Mouse (Mus musculus): ENCODE data around the gene Hoxa1. TPM values are rescaled to one million over a fixed set of nuclear protein-coding genes. Genes with fewer than 3 reads are reported as not detected.

The Hoxa1 gene
- polyA plus RNA-seq, 1 experiment: 0.21 TPM

DNA sequence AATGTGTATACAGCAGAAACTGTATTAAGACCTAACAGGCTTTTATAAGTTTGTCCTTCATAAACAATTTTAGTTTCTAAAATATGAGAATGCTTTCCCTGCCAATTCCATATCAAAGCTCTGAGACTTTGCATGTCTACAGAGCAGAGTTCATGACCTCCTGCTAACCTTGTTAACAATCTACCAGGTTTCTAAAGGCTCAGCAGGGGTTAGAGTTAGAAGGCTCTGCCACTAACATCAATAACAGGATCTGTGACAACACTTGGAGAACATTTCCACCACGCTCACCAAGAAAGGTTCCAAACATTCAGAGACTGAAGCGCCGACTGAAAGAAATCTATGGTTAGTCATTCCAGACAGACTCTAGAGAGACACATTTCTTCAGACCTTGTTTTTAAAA lies 51.9 kb downstream of the Hoxa1 start:
- H3K4me3 ChIP-seq (ENCODE audit: extremely low read depth, insufficient read depth, insufficient read length): no peak overlapping the region
- TF ChIP-seq CTCF (IDR thresholded peaks at IDR 0.05; ENCODE audit: extremely low read depth, insufficient read depth, insufficient read length, insufficient replicate concordance): no peak
- no peak for TF ChIP-seq POLR2A (IDR thresholded peaks at IDR 0.05; ENCODE audit: low read depth, low read length)
- no peaks in the 10 kb centered on the region for H3K4me1 ChIP-seq (ENCODE audit: control insufficient read depth, insufficient read depth, insufficient read length)
- no peaks in the 10 kb centered on the region for H3K36me3 ChIP-seq (ENCODE audit: control insufficient read depth, insufficient read depth, low read length)
- no peak overlapping the region for H3K27ac ChIP-seq (ENCODE audit: insufficient read depth, low read length)
- DNase-seq (ENCODE audit: low read depth in 1 of 2, low spot score in 2 of 2): no peak
- no peaks in the 10 kb centered on the region for H3K27me3 ChIP-seq (ENCODE audit: control insufficient read depth, insufficient read depth, low read length)
- WGBS: 75% methylated on average over 3 of the region's 3 CpGs

Other genes starting within 250 kb of the Hoxa1 start
- gene Skap2, start 145.8 kb downstream of the Hoxa1 start, polyA plus RNA-seq (2012; rRNA removed): 6.0 and 9.1 TPM in 2 replicates
- gene Hoxa2, start 6.5 kb upstream of the Hoxa1 start, polyA plus RNA-seq (2012; rRNA removed): 0.27 and 0.65 TPM in 2 replicates
- not detected in 2 replicates for gene 5730596B20Rik, start 19.2 kb upstream of the Hoxa1 start, polyA plus RNA-seq (2012; rRNA removed)
- 0.68 and 0.79 TPM in 2 replicates for gene Hoxa4, start 33.4 kb upstream of the Hoxa1 start, polyA plus RNA-seq (2012; rRNA removed)
- 1.3 and 1.8 TPM in 2 replicates for gene Hoxa5, start 46.3 kb upstream of the Hoxa1 start, polyA plus RNA-seq (2012; rRNA removed)
- 0.46 TPM in 1 of 2 replicates, not detected in the other for gene Hoxa6, start 50.4 kb upstream of the Hoxa1 start, polyA plus RNA-seq (2012; rRNA removed)
- 1.4 and 1.5 TPM in 2 replicates for gene Hoxa3, start 55.0 kb upstream of the Hoxa1 start, polyA plus RNA-seq (2012; rRNA removed)
- not detected in 2 replicates for gene Gm28308, start 55.0 kb upstream of the Hoxa1 start, polyA plus RNA-seq (2012; rRNA removed)
- 0.56 and 0.79 TPM in 2 replicates for gene Hoxa7, start 63.5 kb upstream of the Hoxa1 start, polyA plus RNA-seq (2012; rRNA removed)
- gene Hoxa9, start 72.8 kb upstream of the Hoxa1 start, polyA plus RNA-seq (2012; rRNA removed): 0.18 and 0.31 TPM in 2 replicates
- not detected in 2 replicates for gene Hoxa10, start 82.5 kb upstream of the Hoxa1 start, polyA plus RNA-seq (2012; rRNA removed)
- gene Hoxa11, start 87.5 kb upstream of the Hoxa1 start, polyA plus RNA-seq (2012; rRNA removed): not detected in 2 replicates
- gene Hoxa13, start 102.6 kb upstream of the Hoxa1 start, polyA plus RNA-seq (2012; rRNA removed): not detected in 2 replicates
- not detected in 2 replicates for gene Evx1, start 155.2 kb upstream of the Hoxa1 start, polyA plus RNA-seq (2012; rRNA removed)

Data from spleen, adult 2 months (tissue).